Mouse (Mus musculus): ENCODE data around the gene Igsf1. TPM values are rescaled to one million over a fixed set of nuclear protein-coding genes. Genes with fewer than 3 reads are reported as not detected.

Gene Igsf1
- polyA plus RNA-seq (2016; fragmentation: Nextera tagmentation; extraction: Ambion mirVana): 1.9 and 2.6 TPM in 2 replicates

DNA sequence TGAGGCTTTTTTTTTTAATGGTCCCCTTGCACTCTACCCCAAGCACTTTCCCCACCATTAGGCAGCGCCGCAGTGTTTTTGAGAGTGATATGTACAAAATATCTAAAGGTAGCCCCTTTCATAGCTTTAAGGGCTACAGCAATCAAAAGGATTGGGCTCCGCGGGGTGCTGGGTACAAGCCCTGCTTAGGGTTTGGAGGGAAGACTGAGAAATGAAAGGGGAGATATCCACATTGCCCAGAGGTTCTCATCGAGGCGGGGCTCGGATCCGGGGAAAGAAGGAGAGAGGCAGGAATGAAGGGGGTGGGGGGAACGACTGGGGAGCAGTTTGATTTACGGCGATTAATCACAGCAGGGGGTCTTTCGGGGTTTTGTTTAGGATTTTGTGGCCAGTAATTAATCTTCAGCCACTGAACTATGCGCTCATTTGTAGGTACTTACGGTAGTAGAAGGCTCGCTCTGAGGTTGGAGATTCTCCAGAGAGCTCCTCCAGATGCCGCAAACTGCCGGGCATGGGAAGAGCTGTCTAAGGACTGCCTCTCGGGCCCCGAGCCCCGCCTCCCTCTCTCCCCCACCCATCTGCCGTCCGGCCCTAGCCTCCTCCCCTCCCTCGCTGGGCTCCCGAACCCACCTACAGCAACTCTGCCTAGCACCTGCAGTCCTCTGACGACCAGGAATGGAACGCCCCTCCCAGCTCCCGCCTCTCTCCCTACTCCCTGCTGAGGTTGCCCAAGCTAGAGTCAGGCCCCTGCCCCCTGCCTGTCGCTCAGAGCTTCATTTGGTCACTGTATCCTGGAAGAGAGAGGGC is at the start of gene Igsf1:
Gene Igsf1 (minus strand): TSS at position 537 of the 807 bp plus-strand sequence.
- Histone ChIP-seq H3K4me1 (no peaks in the 10 kb centered on the region), H3K27ac (no peak within 1 kb of the TSS), H3K4me2 (peak within 1 kb of the TSS; percentile 52), H3K36me3 (replicated peaks) (no peaks in the 10 kb centered on the region), H3K9ac (no peak within 1 kb of the TSS), H3K9me3 (no peaks in the 10 kb centered on the region), H3K4me3 (replicated peaks) (peak within 1 kb of the TSS; percentile 35), H3K27me3 (no peaks in the 10 kb centered on the region)
- peak; percentile 97 for ATAC-seq (ENCODE audit: low FRiP score)
- WGBS: 20% methylated on average over 26 of the region's 28 CpGs

- Histone ChIP-seq H3K27me3 (no peaks in the 10 kb centered on the region), H3K27ac (no peak overlapping the region), H3K36me3 (replicated peaks) (no peaks in the 10 kb centered on the region), H3K4me2 (no peak overlapping the region), H3K4me3 (replicated peaks) (no peak overlapping the region), H3K9me3 (no peaks in the 10 kb centered on the region), H3K9ac (no peak overlapping the region), H3K4me1 (no peaks in the 10 kb centered on the region)
- 44% methylated on average over 2 of the region's 2 CpGs for WGBS
- ATAC-seq (ENCODE audit: low FRiP score): no peak
Measured at GRCm38 (mm10) chrX:49770828-49771227, 26.7 kb downstream of the Igsf1 start.

GRCm38 (mm10) chrX:49745192-49745591 is 52.4 kb downstream of the Igsf1 start:
- no peak overlapping the region for H3K4me2 ChIP-seq
- no peaks in the 10 kb centered on the region for H3K9me3 ChIP-seq
- H3K9ac ChIP-seq: no peak overlapping the region
- no peak overlapping the region for H3K4me3 ChIP-seq (replicated peaks)
- no peaks in the 10 kb centered on the region for H3K27me3 ChIP-seq
- 31% methylated on average over 5 of the region's 5 CpGs for WGBS
- no peaks in the 10 kb centered on the region for H3K4me1 ChIP-seq
- no peak for ATAC-seq (ENCODE audit: low FRiP score)
- no peak overlapping the region for H3K27ac ChIP-seq
- H3K36me3 ChIP-seq (replicated peaks): no peaks in the 10 kb centered on the region

DNA sequence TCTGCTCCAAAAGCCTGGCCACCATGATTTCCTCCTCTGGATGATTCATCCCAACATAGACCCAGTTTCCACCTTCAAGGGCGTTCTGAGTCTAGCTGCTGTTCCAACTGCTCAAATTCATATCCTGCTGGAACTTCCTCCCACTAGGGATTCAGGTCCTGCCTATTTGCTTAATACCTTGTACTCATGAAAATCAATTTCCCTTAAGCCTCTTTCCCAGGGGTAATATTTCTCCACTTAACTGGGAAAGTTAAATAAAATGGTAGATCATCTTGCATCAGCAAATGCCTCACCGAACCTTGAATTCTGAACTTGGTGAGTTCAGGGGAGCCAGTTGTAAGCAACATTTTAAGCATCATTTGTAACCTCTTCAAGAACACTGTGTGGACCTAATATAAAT is 62.6 kb downstream of the Igsf1 start, which contains the start of gene Olfr1321:
Gene Olfr1321 (minus strand): TSS at position 101 of the 400 bp plus-strand sequence.
- H3K4me1 ChIP-seq: no peaks in the 10 kb centered on the region
- no peaks in the 10 kb centered on the region for H3K36me3 ChIP-seq (replicated peaks)
- no peak within 1 kb of the TSS for H3K4me2 ChIP-seq
- H3K9ac ChIP-seq: no peak within 1 kb of the TSS
- 79% methylated on average over 2 of the region's 2 CpGs for WGBS
- H3K9me3 ChIP-seq: no peaks in the 10 kb centered on the region
- H3K27ac ChIP-seq: no peak within 1 kb of the TSS
- no peaks in the 10 kb centered on the region for H3K27me3 ChIP-seq
- no peak within 1 kb of the TSS for H3K4me3 ChIP-seq (replicated peaks)
- no peak for ATAC-seq (ENCODE audit: low FRiP score)

Other genes starting within 250 kb of the Igsf1 start
- gene Olfr1320, start 125.4 kb downstream of the Igsf1 start, polyA plus RNA-seq (2016; fragmentation: Nextera tagmentation; extraction: Ambion mirVana): not detected in 2 replicates
- gene Olfr1321, start 62.7 kb downstream of the Igsf1 start, polyA plus RNA-seq (2016; fragmentation: Nextera tagmentation; extraction: Ambion mirVana): not detected in 2 replicates
- gene Olfr1322, start 93.7 kb upstream of the Igsf1 start, polyA plus RNA-seq (2016; fragmentation: Nextera tagmentation; extraction: Ambion mirVana): not detected in 2 replicates
- gene Olfr1323, start 221.6 kb upstream of the Igsf1 start, polyA plus RNA-seq (2016; fragmentation: Nextera tagmentation; extraction: Ambion mirVana): not detected in 2 replicates